Mouse (Mus musculus): ENCODE data around the gene Ica1. TPM values are rescaled to one million over a fixed set of nuclear protein-coding genes. Genes with fewer than 3 reads are reported as not detected.

The Ica1 gene
- polyA plus RNA-seq, 1 experiment: 96.7 TPM

- Histone ChIP-seq H3K36me3 (ENCODE audit: control insufficient read depth, insufficient read depth, low read length) (no peaks in the 10 kb centered on the region), H3K4me1 (ENCODE audit: control insufficient read depth, insufficient read depth, low read length) (no peaks in the 10 kb centered on the region), H3K4me3 (ENCODE audit: control insufficient read depth, low read depth, low read length) (no peak overlapping the region), H3K27ac (ENCODE audit: control insufficient read depth, insufficient read depth, low read depth, low read length) (no peak overlapping the region), H3K27me3 (ENCODE audit: control insufficient read depth, insufficient read depth, low read length) (no peaks in the 10 kb centered on the region)
- TF ChIP-seq POLR2A (IDR thresholded peaks at IDR 0.05; ENCODE audit: control insufficient read depth, low read depth, low read length) (no peak), CTCF (IDR thresholded peaks at IDR 0.05; ENCODE audit: control insufficient read depth, insufficient read depth, insufficient replicate concordance, low read depth, low read length) (no peak)
These were observed 87.8 kb downstream of the Ica1 start for GRCm38 (mm10) chr6:8690441-8690840.

- Histone ChIP-seq H3K4me1 (ENCODE audit: control insufficient read depth, insufficient read depth, low read length) (no peaks in the 10 kb centered on the region), H3K4me3 (ENCODE audit: control insufficient read depth, low read depth, low read length) (no peak overlapping the region), H3K27ac (ENCODE audit: control insufficient read depth, insufficient read depth, low read depth, low read length) (no peak overlapping the region), H3K36me3 (ENCODE audit: control insufficient read depth, insufficient read depth, low read length) (no peaks in the 10 kb centered on the region), H3K27me3 (ENCODE audit: control insufficient read depth, insufficient read depth, low read length) (no peaks in the 10 kb centered on the region)
- TF ChIP-seq POLR2A (IDR thresholded peaks at IDR 0.05; ENCODE audit: control insufficient read depth, low read depth, low read length) (no peak), CTCF (IDR thresholded peaks at IDR 0.05; ENCODE audit: control insufficient read depth, insufficient read depth, insufficient replicate concordance, low read depth, low read length) (no peak)
These were observed 91.4 kb downstream of the Ica1 start for GRCm38 (mm10) chr6:8686678-8687580.

GRCm38 (mm10) chr6:8683379-8683778 is 94.9 kb downstream of the Ica1 start:
- Histone ChIP-seq H3K27ac (ENCODE audit: control insufficient read depth, insufficient read depth, low read depth, low read length) (no peak overlapping the region), H3K4me1 (ENCODE audit: control insufficient read depth, insufficient read depth, low read length) (no peaks in the 10 kb centered on the region), H3K4me3 (ENCODE audit: control insufficient read depth, low read depth, low read length) (no peak overlapping the region), H3K36me3 (ENCODE audit: control insufficient read depth, insufficient read depth, low read length) (no peaks in the 10 kb centered on the region), H3K27me3 (ENCODE audit: control insufficient read depth, insufficient read depth, low read length) (no peaks in the 10 kb centered on the region)
- TF ChIP-seq CTCF (IDR thresholded peaks at IDR 0.05; ENCODE audit: control insufficient read depth, insufficient read depth, insufficient replicate concordance, low read depth, low read length) (no peak), POLR2A (IDR thresholded peaks at IDR 0.05; ENCODE audit: control insufficient read depth, low read depth, low read length) (no peak)

DNA sequence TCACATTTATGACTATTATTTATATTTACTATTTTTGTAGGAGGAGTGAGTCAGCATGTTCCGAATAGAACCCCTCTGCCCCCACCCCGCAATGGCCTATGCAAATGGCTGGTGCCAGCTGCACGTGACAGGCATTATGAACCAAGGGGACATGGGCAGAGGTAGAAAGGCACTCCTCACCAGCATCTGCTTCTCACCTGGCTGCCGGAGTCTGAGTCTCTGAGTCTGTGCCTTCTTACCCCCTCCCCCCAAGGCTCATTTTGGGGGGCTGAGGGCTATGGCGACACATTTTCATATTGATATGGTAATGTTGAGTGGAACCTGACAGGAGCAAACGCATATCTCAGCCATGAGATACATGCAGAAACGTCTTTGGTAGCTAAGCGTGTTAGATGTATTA is 97.4 kb downstream of the Ica1 start:
- no peaks in the 10 kb centered on the region for H3K27me3 ChIP-seq (ENCODE audit: control insufficient read depth, insufficient read depth, low read length)
- no peak overlapping the region for H3K27ac ChIP-seq (ENCODE audit: control insufficient read depth, insufficient read depth, low read depth, low read length)
- no peaks in the 10 kb centered on the region for H3K36me3 ChIP-seq (ENCODE audit: control insufficient read depth, insufficient read depth, low read length)
- TF ChIP-seq POLR2A (IDR thresholded peaks at IDR 0.05; ENCODE audit: control insufficient read depth, low read depth, low read length): no peak
- no peak for TF ChIP-seq CTCF (IDR thresholded peaks at IDR 0.05; ENCODE audit: control insufficient read depth, insufficient read depth, insufficient replicate concordance, low read depth, low read length)
- no peak overlapping the region for H3K4me3 ChIP-seq (ENCODE audit: control insufficient read depth, low read depth, low read length)
- no peaks in the 10 kb centered on the region for H3K4me1 ChIP-seq (ENCODE audit: control insufficient read depth, insufficient read depth, low read length)

DNA sequence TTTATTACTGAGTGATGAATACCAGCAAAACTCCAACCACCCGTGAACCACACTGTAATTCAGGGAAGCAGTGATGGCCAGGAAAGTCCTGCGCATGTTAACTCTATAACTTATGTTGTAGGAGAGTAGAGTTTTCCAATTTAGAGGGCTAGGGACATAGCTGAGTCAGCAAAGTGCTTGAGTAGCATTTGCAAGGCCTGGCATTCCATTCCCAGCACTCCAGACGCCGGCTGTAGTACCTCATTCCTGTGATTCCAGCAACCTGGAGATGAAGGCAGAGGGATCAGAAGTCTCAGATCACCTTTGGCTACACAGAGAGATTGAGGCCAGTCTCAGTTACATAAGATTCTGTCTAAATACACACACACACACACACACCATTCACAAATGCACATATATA is 105.3 kb downstream of the Ica1 start:
- TF ChIP-seq CTCF (IDR thresholded peaks at IDR 0.05; ENCODE audit: control insufficient read depth, insufficient read depth, insufficient replicate concordance, low read depth, low read length) (no peak), POLR2A (IDR thresholded peaks at IDR 0.05; ENCODE audit: control insufficient read depth, low read depth, low read length) (no peak)
- H3K27me3 ChIP-seq (ENCODE audit: control insufficient read depth, insufficient read depth, low read length): no peaks in the 10 kb centered on the region
- no peak overlapping the region for H3K27ac ChIP-seq (ENCODE audit: control insufficient read depth, insufficient read depth, low read depth, low read length)
- no peaks in the 10 kb centered on the region for H3K36me3 ChIP-seq (ENCODE audit: control insufficient read depth, insufficient read depth, low read length)
- no peak overlapping the region for H3K4me3 ChIP-seq (ENCODE audit: control insufficient read depth, low read depth, low read length)
- H3K4me1 ChIP-seq (ENCODE audit: control insufficient read depth, insufficient read depth, low read length): no peaks in the 10 kb centered on the region

GRCm38 (mm10) chr6:8669343-8669742 is 108.9 kb downstream of the Ica1 start:
- no peak overlapping the region for H3K27ac ChIP-seq (ENCODE audit: control insufficient read depth, insufficient read depth, low read depth, low read length)
- no peaks in the 10 kb centered on the region for H3K4me1 ChIP-seq (ENCODE audit: control insufficient read depth, insufficient read depth, low read length)
- TF ChIP-seq POLR2A (IDR thresholded peaks at IDR 0.05; ENCODE audit: control insufficient read depth, low read depth, low read length) (no peak), CTCF (IDR thresholded peaks at IDR 0.05; ENCODE audit: control insufficient read depth, insufficient read depth, insufficient replicate concordance, low read depth, low read length) (no peak)
- no peaks in the 10 kb centered on the region for H3K27me3 ChIP-seq (ENCODE audit: control insufficient read depth, insufficient read depth, low read length)
- H3K36me3 ChIP-seq (ENCODE audit: control insufficient read depth, insufficient read depth, low read length): no peaks in the 10 kb centered on the region
- no peak overlapping the region for H3K4me3 ChIP-seq (ENCODE audit: control insufficient read depth, low read depth, low read length)

- Histone ChIP-seq H3K4me3 (ENCODE audit: control insufficient read depth, low read depth, low read length) (no peak overlapping the region), H3K27me3 (ENCODE audit: control insufficient read depth, insufficient read depth, low read length) (no peaks in the 10 kb centered on the region), H3K36me3 (ENCODE audit: control insufficient read depth, insufficient read depth, low read length) (no peaks in the 10 kb centered on the region), H3K27ac (ENCODE audit: control insufficient read depth, insufficient read depth, low read depth, low read length) (no peak overlapping the region), H3K4me1 (ENCODE audit: control insufficient read depth, insufficient read depth, low read length) (no peaks in the 10 kb centered on the region)
- TF ChIP-seq CTCF (IDR thresholded peaks at IDR 0.05; ENCODE audit: control insufficient read depth, insufficient read depth, insufficient replicate concordance, low read depth, low read length): no peak
- no peak for TF ChIP-seq POLR2A (IDR thresholded peaks at IDR 0.05; ENCODE audit: control insufficient read depth, low read depth, low read length)
These were observed 110.1 kb downstream of the Ica1 start for GRCm38 (mm10) chr6:8668013-8668811.
